Mouse (Mus musculus) megakaryocyte, embryonic 14.5 days (primary cell): ENCODE measurements around the gene Nfix.

Experiments used
- FLI1 ChIP-seq: IDR thresholded peaks from 2 replicates; pipeline ENCODE4 v1.6.1; 2012; ENCODE audit warnings: low read length, inconsistent platforms, mixed read lengths
- GATA1 ChIP-seq: IDR thresholded peaks from 3 replicates; pipeline ENCODE4 v1.6.1; 2012; ENCODE audit warnings: mixed read lengths, low read length, inconsistent platforms, borderline replicate concordance

DNA sequence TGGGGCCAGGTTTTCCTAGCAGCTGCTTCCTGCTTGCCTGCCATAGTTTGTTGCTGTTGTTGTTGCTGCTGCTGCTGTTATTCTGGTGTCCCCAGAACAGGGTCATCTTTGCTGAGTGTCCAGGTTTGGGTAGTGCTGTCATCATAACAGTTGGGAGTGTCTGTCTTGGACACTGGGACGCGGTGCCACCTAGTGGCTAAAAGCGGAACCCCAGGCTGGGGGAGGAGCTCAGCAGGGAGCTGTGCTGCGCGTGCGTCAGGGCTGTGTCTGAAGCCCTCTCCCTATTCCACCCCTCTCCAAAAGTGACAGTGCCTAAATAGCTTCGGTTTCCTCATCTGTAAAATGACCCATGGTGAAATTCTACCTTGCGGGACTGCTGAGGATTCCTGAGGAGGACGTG lies 15.4 kb upstream of the Nfix start:
- no peak for TF ChIP-seq GATA1
- TF ChIP-seq FLI1 = no peak
